In the genomic region with DNA sequence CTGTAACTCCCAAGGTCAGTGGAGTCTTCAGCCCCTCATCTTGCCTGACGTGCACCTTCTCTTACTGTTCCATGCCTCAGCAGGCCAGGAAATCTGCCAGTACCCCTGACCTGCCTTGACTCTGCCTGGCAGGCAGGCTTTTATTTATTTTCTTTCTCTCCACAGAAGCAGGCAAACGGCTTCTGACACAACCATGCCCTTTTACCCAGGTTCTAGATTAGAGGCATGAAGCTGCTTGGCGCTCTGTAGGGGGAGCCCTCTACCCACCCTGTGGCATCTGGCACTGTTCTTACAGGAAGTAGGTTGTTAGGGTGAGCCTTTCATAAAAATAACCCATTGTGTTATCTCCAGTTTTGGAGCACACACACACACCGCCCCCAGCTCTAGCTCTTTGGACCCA, we compare ENCODE assay signal across 9 mouse cellular contexts. TPM values are rescaled to one million over a fixed set of nuclear protein-coding genes. Genes with fewer than 3 reads are reported as not detected.
DNase-seq lines count a peak whose midpoint lies in the region; ATAC-seq and TF ChIP-seq lines count a peak whose summit lies in the region.
"Had no signal": no experiment of that assay in that cellular context is flagged by ENCODE, and none has a peak within 500 bp of the region (broad histone marks: within the 10 kb centered on the region; RNA-seq: fewer than 3 reads in every experiment).

No protein-coding gene starts in this region.

- no peak overlapping the region for H3K9ac ChIP-seq in heart, embryonic 15.5 days
- H3K9ac ChIP-seq in midbrain, embryonic 11.5 days (ENCODE audit: low read length) = no peak overlapping the region
- H3K9ac ChIP-seq: neural tube, embryonic 12.5 days had no signal

- no peak overlapping the region for H3K4me2 ChIP-seq in heart, embryonic 15.5 days
- no peak overlapping the region for H3K4me2 ChIP-seq in midbrain, embryonic 11.5 days
- H3K4me2 ChIP-seq: neural tube, embryonic 12.5 days had no signal

- no peak overlapping the region; the same call in 1 of the 2 replicates for H3K27ac ChIP-seq in layer of hippocampus, adult 2 months
- 0 out of 2 replicates have a peak overlapping the region, but pooled peaks have one; percentile 34 for H3K27ac ChIP-seq in heart, embryonic 15.5 days
- H3K27ac ChIP-seq in midbrain, embryonic 11.5 days (ENCODE audit: low read depth, low read length) = no peak overlapping the region
- H3K27ac ChIP-seq: neural tube, embryonic 12.5 days had no signal

- H3K36me3 ChIP-seq in heart, embryonic 15.5 days = peaks cover 38% of the 10 kb centered on the region
- peaks cover 11% of the 10 kb centered on the region for H3K36me3 ChIP-seq in midbrain, embryonic 11.5 days (ENCODE audit: control insufficient read depth, insufficient read depth, low read length)

- no peak overlapping the region for H3K4me3 ChIP-seq in layer of hippocampus, adult 2 months
- H3K4me3 ChIP-seq in heart, embryonic 15.5 days = no peak overlapping the region
- no peak overlapping the region for H3K4me3 ChIP-seq in midbrain, embryonic 11.5 days (ENCODE audit: low read depth, low read length)
- H3K4me3 ChIP-seq: neural tube, embryonic 12.5 days had no signal

- no peak for DNase-seq in layer of hippocampus, adult 2 months (ENCODE audit: low spot score in 2 of 2)
- no peak for DNase-seq in layer of hippocampus, postnatal 10 days (ENCODE audit: low spot score in 2 of 2)
- DNase-seq in NIH3T3 (ENCODE audit: low read depth) = peak; percentile 17
- peak; percentile 28 for DNase-seq in skeletal muscle tissue, adult 2 months (ENCODE audit: low read depth, low spot score)
- no peak for DNase-seq in layer of hippocampus, postnatal 25 days (ENCODE audit: extremely low spot score in 1 of 2, low spot score in 1 of 2)
- no peak for DNase-seq in midbrain, embryonic 11.5 days (ENCODE audit: low spot score, missing footprints)
- no peak for DNase-seq in embryo, embryonic 9.5 days (ENCODE audit: extremely low spot score)

- WGBS in heart, embryonic 15.5 days = 81% methylated on average over 4 of the region's 4 CpGs
- 77% methylated on average over 4 of the region's 4 CpGs for WGBS in midbrain, embryonic 11.5 days

- no peaks in the 10 kb centered on the region for H3K27me3 ChIP-seq in heart, embryonic 15.5 days
- no peaks in the 10 kb centered on the region for H3K27me3 ChIP-seq in midbrain, embryonic 11.5 days (ENCODE audit: control insufficient read depth, insufficient read depth, low read length)
- H3K27me3 ChIP-seq: neural tube, embryonic 12.5 days had no signal

- no peak for ATAC-seq in heart, embryonic 15.5 days (replicated peaks; ENCODE audit: insufficient number of reproducible peaks, insufficient read depth, low FRiP score, low read depth)
- ATAC-seq in midbrain, embryonic 11.5 days (ENCODE audit: low FRiP score) = no peak

- peak; percentile 61 for TF ChIP-seq CTCF in layer of hippocampus, adult 2 months (conservative IDR thresholded peaks at IDR 0.05)

- no peaks in the 10 kb centered on the region for H3K9me3 ChIP-seq in heart, embryonic 15.5 days (replicated peaks)
- H3K9me3 ChIP-seq in midbrain, embryonic 11.5 days (ENCODE audit: control insufficient read depth, low read length) = no peaks in the 10 kb centered on the region
- H3K9me3 ChIP-seq: neural tube, embryonic 12.5 days had no signal

- H3K4me1 ChIP-seq in heart, embryonic 15.5 days (replicated peaks) = peaks cover 31% of the 10 kb centered on the region
- H3K4me1 ChIP-seq in midbrain, embryonic 11.5 days (ENCODE audit: control insufficient read depth, insufficient read depth, low read length) = peaks cover 11% of the 10 kb centered on the region

RNA-seq across cellular contexts. Expression of gene Dynlrb1, which starts 4.6 kb away (rescaled TPM):
- total RNA-seq in layer of hippocampus, adult 2 months (2021) = 100 to 1,000 TPM; 283 to 297 TPM
- total RNA-seq in layer of hippocampus, postnatal 10 days (2021) = 100 to 1,000 TPM; 360 to 414 TPM
- polyA plus RNA-seq in heart, embryonic 15.5 days (2015; fragmentation: Nextera tagmentation; extraction: Ambion mirVana) = 375 and 381 TPM in 2 replicates
- 100 to 1,000 TPM; 321 to 331 TPM for total RNA-seq in layer of hippocampus, postnatal 25 days (2021)
- 495 and 519 TPM in 2 replicates for polyA plus RNA-seq in midbrain, embryonic 11.5 days (2014; fragmentation: Nextera tagmentation; extraction: Ambion mirVana)

RNA-seq across cellular contexts. Expression of gene Map1lc3a, which starts 35.2 kb away (rescaled TPM):
- 100 to 1,000 TPM; 215 to 248 TPM for total RNA-seq in layer of hippocampus, adult 2 months (2021)
- 100 to 1,000 TPM; 416 to 434 TPM for total RNA-seq in layer of hippocampus, postnatal 10 days (2021)
- polyA plus RNA-seq in heart, embryonic 15.5 days (2015; fragmentation: Nextera tagmentation; extraction: Ambion mirVana) = 354 and 380 TPM in 2 replicates
- 100 to 1,000 TPM; 252 to 300 TPM for total RNA-seq in layer of hippocampus, postnatal 25 days (2021)
- 118 and 130 TPM in 2 replicates for polyA plus RNA-seq in midbrain, embryonic 11.5 days (2014; fragmentation: Nextera tagmentation; extraction: Ambion mirVana)

Comparison
In these comparisons a context has a peak if more than half of its experiments do, and no peak if none do; other contexts are left out.
1. DNase-seq: peak in NIH3T3 (single experiment) and skeletal muscle tissue, adult 2 months (single experiment); none in layer of hippocampus, adult 2 months (0 of 2), layer of hippocampus, postnatal 10 days (0 of 2), layer of hippocampus, postnatal 25 days (0 of 2), midbrain, embryonic 11.5 days (single experiment) and embryo, embryonic 9.5 days (single experiment).